Mouse (Mus musculus) lung, adult 2 months (tissue): ENCODE measurements around the gene Nmnat3. TPM values are rescaled to one million over a fixed set of nuclear protein-coding genes. Genes with fewer than 3 reads are reported as not detected.

Experiments
- DNase-seq: peaks from one replicate; pipeline ENCODE4 v3.0.0; 2022
- H3K4me1 ChIP-seq: fragments of 200-500 bp; 2 replicates; pipeline ENCODE4 v1.6.1; 2011; ENCODE audit warnings: low read length; ENCODE audit not compliant: control insufficient read depth, insufficient read depth
- H3K4me3 ChIP-seq: fragments of 200-500 bp; replicated peaks from 2 replicates; pipeline ENCODE3; 2011; ENCODE audit warnings: low read depth, mild to moderate bottlenecking, control low read depth, low read length; ENCODE audit errors: extremely low read depth
- CTCF ChIP-seq: fragments of 200-500 bp; IDR thresholded peaks from 2 replicates; pipeline ENCODE4 v1.5.1; 2011; ENCODE audit warnings: mild to moderate bottlenecking, low read length, control low read depth; ENCODE audit not compliant: insufficient read depth
- POLR2A ChIP-seq: fragments of 200-500 bp; IDR thresholded peaks from 2 replicates; pipeline ENCODE4 v1.6.1; 2011; ENCODE audit warnings: low read depth, mild to moderate bottlenecking, control low read depth, low read length, borderline replicate concordance; ENCODE audit errors: extremely low read depth
- WGBS: fragments of 180-500 bp; shearing (Covaris S2); methylation state at CpG from one replicate; pipeline ENCODE4 v1.1.7; 2018; 5-methylcytosine and 5-hydroxymethylcytosine counted together
- polyA plus RNA-seq: library from polyadenylated mRNA; depleted of rRNA; stranded (reverse); fragments of >200 nt; gene quantifications from 2 replicates; pipeline ENCODE4 v1.2.3, GENCODE M21; 2012

Gene Nmnat3
- polyA plus RNA-seq, 1 experiment: 4.7 TPM

GRCm38 (mm10) chr9:98285606-98286301 lies 1.5 kb upstream of the Nmnat3 start:
- H3K4me1 ChIP-seq: no peaks in the 10 kb centered on the region
- no peak for TF ChIP-seq POLR2A
- no peak for TF ChIP-seq CTCF
- DNase-seq: no peak
- WGBS: 66% methylated on average over 9 of the region's 9 CpGs
- no peak overlapping the region for H3K4me3 ChIP-seq

- DNase-seq: no peak
- Histone ChIP-seq H3K4me3 (no peak overlapping the region), H3K4me1 (no peaks in the 10 kb centered on the region)
- TF ChIP-seq CTCF: no peak
- no peak for TF ChIP-seq POLR2A
These were observed 2.4 kb downstream of the Nmnat3 start for GRCm38 (mm10) chr9:98289665-98290064.

DNA sequence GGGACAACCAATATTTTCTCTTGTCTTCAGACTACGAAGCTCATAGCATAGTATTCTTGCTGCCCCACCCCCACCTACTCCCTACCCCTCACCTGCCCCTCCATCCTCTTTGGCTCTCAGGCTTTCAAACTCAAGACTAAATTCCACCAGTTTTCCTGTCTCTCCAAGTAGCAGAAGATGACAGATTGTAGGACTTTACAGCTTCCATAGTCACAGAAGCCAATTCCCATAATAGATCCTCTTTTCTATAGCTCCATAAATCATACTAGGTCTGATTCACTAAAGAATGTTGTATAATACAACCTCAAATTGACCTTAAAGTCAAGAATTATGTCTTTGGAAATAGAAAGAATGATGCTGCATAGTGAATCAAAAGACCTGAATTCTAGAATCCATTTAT lies 3.4 kb downstream of the Nmnat3 start:
- no peak for DNase-seq
- WGBS: 67% methylated on average over 1 of the region's 1 CpGs
- Histone ChIP-seq H3K4me3 (no peak overlapping the region), H3K4me1 (no peaks in the 10 kb centered on the region)
- TF ChIP-seq CTCF: no peak
- TF ChIP-seq POLR2A: no peak

GRCm38 (mm10) chr9:98296383-98297201 lies 9.4 kb downstream of the Nmnat3 start:
- under 1% methylated on average over 56 of the region's 56 CpGs for WGBS
- H3K4me1 ChIP-seq: peaks cover 2% of the 10 kb centered on the region; the same call in 1 of the 2 replicates
- DNase-seq: peak; percentile 91
- TF ChIP-seq POLR2A (no peak; the same call in 1 of the 2 replicates), CTCF (no peak)
- H3K4me3 ChIP-seq: peak overlapping the region; percentile 94

GRCm38 (mm10) chr9:98297234-98297936 lies 10.2 kb downstream of the Nmnat3 start:
- TF ChIP-seq CTCF (no peak), POLR2A (no peak)
- DNase-seq: peak; percentile 8
- Histone ChIP-seq H3K4me1 (peaks cover 2% of the 10 kb centered on the region; the same call in 1 of the 2 replicates), H3K4me3 (peak overlapping the region; percentile 94)
- 15% methylated on average over 12 of the region's 12 CpGs for WGBS

GRCm38 (mm10) chr9:98297937-98298595 lies 10.8 kb downstream of the Nmnat3 start:
- TF ChIP-seq POLR2A (no peak), CTCF (no peak)
- no peak for DNase-seq
- no peak overlapping the region for H3K4me3 ChIP-seq
- H3K4me1 ChIP-seq: peaks cover 2% of the 10 kb centered on the region; the same call in 1 of the 2 replicates
- WGBS: 76% methylated on average over 6 of the region's 6 CpGs

DNA sequence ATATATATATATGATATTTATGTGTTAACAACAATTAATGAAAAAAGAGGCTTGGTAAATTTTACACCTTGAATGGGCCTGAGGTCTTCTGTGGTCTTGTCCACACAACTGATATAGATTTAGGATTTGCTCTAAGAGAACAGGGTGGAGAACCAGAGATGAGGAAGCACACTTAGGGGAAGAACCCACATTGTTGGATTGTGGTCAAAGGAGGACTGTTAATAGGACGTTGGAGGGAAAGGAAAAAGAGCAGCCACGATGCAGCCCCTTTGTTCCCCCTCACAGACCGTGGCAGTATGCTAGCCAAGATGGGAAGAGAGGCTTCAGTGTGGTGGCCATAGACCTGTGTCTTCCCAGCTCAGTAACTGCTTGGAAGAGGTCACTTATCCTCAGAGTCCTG lies 11.5 kb downstream of the Nmnat3 start:
- TF ChIP-seq POLR2A (no peak), CTCF (no peak)
- Histone ChIP-seq H3K4me1 (peaks cover 2% of the 10 kb centered on the region; the same call in 1 of the 2 replicates), H3K4me3 (no peak overlapping the region)
- 71% methylated on average over 3 of the region's 3 CpGs for WGBS
- DNase-seq: no peak

GRCm38 (mm10) chr9:98299235-98299634 lies 12.0 kb downstream of the Nmnat3 start:
- DNase-seq: no peak
- Histone ChIP-seq H3K4me1 (peaks cover 2% of the 10 kb centered on the region; the same call in 1 of the 2 replicates), H3K4me3 (no peak overlapping the region)
- TF ChIP-seq POLR2A: no peak
- TF ChIP-seq CTCF: no peak
- 86% methylated on average over 7 of the region's 7 CpGs for WGBS

DNA sequence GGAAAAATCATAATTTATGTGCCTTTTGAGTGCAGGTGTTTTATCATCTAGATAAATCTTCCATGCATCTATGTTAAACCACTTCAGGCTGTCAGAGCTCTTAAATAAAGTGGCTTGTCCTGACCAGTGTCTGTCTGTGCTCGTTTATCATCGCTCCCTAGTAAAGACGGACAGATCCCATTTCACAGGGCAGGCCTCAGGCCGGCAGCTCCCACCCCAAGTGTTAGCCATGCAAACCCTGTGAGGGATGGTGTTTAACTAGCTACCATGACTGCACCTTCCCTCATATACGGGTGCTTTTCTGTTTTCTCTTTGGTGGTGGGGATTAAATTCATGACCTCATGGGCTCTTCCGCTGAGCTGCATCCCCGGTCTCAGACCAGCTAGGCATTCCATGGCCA lies 13.3 kb downstream of the Nmnat3 start:
- H3K4me1 ChIP-seq: peaks cover 2% of the 10 kb centered on the region; the same call in 1 of the 2 replicates
- H3K4me3 ChIP-seq: no peak overlapping the region
- 78% methylated on average over 7 of the region's 7 CpGs for WGBS
- no peak for DNase-seq
- TF ChIP-seq POLR2A (no peak), CTCF (no peak)
